Mouse (Mus musculus) lung, postnatal 10 days (tissue): ENCODE measurements around the gene Fitm2.
A peak's percentile ranks its signal among the peaks of the same experiment; 100 is the strongest.

Experiments used
- DNase-seq: peaks from one replicate; pipeline ENCODE4 v3.0.0; 2021

The Fitm2 gene

DNA sequence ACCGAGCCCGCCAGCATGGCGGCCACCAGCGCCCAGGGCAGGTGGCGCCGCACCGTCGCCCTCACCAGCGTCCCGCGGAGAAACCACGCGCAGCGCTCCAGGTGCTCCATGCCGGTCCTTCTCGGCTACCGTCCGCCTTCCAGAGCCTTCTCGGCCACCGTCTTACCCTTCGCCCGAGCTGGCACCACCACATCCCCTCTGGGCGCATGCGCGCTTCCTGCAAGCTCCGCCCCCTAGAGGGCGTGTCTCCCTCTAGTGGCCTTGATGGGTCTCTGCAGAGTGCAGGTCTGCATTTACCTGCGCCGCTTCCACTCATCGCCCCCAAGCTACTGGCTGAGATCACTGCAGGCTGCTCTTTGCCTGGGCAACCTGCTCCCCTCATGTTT lies at the start of gene Fitm2:
Gene Fitm2, minus strand, starts transcription at position 164 of the 386 bp plus-strand sequence.
- peak; percentile 96 for DNase-seq

DNA sequence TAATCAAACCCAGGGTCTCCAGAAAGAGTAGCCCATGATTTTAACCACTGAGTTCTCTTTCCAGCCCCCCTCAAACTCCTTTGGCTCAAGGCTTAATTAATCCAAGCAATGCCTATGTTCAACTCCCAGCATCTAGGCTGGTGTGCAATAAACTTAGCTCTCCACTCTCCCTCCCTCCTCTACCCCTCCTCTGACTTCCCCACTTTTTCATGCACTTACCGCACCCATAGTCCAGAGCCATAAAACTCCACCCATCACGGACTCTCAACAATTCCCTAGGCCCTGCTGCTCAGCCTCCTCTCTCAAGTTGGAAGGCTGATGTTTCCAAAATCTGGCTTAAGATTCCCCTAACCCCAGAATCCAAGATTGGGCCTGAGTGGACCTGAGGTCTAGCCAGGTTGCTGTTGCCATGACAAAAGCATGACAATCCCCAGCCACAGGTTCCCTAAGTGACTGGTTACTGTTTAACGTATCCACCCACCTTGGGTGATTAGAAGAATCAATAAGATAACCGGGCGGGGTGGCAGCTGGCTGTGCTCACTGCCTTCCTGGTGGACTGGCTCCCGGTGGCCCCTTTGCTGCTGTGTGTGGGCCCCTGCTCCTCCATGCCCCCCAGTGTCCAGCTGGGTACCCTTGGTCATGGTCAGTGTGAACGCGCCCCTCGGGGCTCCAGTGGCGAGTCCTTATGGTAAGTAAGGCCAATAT lies 34.0 kb upstream of the Fitm2 start, which contains the start of gene Hnf4a:
Gene Hnf4a, plus strand, starts transcription at position 509 of the 705 bp plus-strand sequence.
- no peak for DNase-seq

DNA sequence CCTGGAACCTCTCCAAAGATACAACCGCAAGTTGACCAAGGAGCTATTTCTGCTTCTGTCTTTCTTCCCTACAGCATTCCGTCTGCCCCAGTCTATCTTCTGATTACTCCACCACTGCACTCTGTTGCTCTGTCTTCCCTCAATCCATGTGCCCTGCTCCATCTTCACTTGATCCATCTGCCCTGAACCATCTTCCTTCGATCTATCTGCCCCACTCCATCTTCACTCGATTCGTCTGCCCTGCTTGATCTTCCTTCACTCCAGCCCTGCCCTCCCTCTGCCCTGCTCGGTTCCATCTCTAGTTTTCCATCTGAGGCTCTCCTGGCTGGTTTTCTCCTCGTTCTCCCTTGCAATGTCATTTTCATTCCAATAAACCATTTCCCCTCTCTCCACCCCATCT lies 30.8 kb upstream of the Fitm2 start:
- DNase-seq, result no peak

DNA sequence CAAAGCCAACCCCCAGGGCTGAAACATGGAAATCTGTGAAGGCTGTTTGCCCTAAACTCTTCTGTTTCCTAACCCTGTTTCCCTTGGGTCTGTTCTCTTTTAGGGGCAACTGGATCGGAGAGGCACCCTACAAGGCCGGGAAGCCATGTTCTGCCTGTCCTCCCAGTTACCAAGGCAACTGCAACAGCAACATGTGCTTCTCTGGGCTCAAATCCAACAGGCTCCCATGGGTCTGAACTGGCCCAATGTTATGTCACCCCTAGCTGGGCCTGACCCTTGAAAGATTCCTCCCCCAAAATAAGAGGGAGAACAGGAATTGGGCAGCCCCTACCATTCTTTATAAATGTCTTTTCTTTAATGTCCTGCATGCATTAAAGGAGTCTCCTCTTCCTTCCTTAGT lies 29.8 kb upstream of the Fitm2 start:
- peak; percentile 21 for DNase-seq

DNA sequence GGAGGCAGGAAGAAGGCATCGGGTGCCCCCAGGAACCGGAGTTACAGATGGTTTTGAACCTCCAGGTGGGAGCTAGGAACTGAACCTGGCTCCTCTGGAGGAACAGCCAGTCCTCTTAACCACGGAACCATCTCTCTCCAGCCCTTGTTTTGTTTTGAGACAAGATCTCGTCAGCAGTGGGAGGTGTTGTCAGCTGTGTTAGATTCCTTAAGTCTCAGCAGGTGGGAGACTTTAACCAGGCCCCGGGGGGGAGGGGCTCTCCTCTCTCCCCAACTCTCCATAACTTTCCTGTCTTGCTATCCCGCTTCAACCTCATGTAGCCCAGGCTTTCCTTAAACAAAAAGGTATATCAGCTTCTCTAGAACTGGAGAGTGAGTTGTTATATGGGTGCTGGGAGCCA lies 22.0 kb upstream of the Fitm2 start:
- no peak for DNase-seq

DNA sequence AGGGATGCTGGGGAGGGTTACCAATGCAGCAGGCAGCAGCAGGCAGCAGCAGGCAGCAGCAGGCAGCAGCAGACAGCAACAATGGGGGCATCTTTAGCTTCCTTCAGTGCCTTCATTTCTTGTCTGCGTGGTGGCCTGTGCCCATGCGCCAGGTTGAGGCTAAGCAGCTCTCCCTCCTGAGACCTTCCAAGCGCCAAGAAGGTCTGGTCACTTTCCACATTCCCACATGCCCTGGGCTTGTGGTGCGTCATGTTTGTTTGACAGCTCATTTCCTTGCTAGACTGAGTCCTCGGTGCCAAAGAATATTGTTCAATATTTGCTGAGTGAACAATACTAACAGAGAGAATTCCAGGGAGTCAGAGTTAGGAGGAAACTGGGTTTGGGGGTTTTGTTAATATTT lies 21.5 kb upstream of the Fitm2 start:
- peak; percentile 59 for DNase-seq

DNA sequence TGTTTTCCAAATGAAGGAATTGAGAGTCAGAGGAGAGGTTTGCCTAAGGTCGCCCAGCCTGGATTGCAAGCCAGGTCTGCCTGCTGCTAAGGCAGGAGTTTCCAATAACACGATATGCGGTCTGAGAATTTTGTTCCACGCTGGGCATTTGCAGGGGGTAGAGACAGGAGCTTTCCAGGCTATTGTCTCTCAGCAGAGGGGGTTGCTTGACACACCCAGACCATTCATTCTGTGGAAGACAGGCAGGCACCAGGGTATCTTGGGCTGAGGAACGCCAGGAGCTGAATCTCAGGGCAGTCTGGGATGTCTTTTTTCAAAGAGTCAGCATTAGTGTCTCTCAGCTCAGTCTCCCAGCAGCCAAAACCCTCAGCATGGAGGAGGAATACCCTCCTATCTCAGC lies 20.6 kb upstream of the Fitm2 start:
- DNase-seq, result no peak

DNA sequence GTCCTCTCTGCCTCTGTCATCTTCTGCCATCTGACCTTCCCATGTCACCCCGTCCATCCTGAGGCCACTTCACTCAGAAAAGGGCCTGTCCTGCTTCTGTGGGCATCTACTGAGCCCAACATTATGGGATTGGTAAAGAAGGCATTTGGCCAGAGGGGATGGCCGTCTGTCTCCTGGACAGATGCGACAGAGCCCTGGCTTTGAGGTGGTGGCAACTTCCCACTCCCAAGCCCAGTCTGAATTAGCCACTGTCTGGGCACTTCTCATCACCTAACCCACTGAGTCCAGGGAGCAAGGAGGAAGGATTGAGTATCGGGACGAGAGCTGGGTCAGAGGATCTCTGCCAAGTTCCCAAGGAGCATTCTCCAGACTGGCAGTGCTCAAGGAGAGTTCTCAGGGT lies 19.6 kb upstream of the Fitm2 start, which contains the start of gene R3hdml:
Gene R3hdml, plus strand, starts transcription at position 301 of the 400 bp plus-strand sequence.
- no peak for DNase-seq

DNA sequence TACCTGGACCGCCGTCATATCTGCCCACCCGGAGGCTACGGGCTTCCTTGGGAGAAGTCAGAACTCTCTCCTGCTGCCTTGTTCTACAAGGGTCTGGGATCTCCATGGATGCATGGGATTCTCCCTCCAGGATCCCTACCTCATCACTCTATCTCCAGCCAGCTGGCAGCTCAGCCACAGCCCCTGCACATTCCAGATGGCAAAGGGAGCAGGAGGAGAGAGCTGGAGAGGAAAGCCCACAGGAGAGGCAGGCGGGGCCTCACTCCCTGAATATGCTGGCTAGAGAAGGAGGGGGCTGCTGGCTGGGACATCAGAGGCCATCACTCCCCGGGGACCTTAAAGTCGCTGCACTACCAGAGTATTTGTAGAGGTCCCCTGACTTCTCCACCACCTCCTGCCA lies 18.9 kb upstream of the Fitm2 start:
- no peak for DNase-seq

DNA sequence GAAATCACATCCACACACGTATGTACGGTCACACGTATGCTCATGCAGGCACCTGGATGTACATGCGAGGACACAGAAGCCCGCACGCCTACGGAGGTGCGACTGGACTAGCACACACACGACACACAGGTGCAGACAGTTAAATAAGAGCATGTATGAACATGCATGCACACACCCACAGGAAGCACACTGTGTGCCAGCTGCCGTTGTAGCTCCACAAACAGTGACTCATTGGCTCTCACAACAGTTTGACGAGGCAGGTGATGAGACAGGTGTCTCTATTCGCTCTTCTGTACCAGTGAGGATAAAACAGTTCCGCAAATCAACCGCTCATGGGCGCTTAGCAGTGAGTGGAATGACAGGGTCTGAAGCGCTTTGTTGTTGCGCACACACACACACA lies 18.2 kb upstream of the Fitm2 start:
- no peak for DNase-seq

DNA sequence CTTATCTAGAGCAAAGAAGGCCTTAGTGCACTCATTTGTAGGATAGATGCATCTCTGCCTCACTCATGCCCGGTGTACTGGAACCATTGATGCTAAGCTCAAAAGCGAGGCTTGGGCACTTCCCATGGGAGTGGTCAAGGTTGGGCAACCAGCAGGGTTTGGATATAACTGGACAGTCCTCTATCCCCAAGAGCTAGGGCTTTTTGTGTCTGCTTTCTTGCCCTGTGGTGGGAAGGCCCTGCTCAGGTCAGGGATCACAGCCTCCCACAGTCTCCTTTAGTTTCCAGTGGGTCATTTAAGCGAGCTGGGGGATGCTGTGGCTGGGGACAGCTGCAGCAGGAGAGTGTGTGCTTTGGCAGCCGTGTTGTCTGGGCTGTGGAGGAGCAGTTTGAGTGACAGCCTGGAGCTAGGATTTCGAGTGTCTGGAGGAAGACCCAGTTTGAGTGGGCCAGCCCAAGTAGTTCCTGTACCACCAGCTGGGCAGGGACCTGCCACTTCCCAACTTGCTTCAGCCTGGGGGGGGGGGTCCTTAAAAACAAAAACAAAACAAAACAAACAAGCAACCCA lies 17.4 kb upstream of the Fitm2 start:
- DNase-seq, result no peak

DNA sequence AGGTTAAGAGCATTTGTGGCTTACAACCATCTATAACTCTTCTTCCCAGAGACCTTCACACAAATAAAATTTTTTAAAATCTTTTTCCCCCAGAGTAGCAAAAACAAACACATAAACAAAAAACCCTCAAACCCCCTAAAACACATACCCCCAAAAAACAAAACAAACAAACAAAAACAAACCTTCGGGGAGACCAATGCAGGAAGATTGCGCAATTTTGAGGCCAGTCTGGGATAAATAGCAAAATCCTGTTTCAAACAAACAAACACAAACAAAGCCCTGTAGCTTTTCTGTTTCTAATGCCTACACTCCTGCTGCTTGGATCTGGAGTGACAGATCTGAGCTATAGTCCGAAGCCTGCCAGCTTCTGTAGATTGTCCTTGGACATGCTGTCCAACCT lies 14.9 kb upstream of the Fitm2 start:
- no peak for DNase-seq

DNA sequence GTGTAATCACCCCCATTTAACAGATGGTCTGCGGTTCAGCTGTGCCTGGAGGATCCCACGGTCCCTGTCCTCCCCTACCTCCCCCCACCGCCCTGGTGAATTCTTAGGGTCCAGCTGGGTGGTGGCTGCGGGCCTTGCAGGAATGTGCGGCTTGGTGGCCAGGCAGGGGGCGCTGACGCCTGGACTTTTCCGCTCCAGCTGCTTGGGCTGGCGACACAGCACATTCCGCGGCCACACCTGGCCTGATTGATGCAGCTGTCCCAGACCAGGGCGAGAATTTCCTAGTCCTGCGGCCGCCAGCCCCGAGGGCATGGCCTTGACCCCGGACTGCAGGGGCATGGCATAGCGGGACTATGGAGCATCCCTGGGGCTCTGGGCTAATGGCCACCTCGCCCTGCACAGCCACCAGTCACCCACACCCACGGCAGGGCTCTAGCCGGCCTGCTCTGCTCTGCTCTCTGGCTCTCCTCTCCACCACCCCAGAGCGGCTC lies 9.2 kb upstream of the Fitm2 start:
- DNase-seq, result peak; percentile 34

DNA sequence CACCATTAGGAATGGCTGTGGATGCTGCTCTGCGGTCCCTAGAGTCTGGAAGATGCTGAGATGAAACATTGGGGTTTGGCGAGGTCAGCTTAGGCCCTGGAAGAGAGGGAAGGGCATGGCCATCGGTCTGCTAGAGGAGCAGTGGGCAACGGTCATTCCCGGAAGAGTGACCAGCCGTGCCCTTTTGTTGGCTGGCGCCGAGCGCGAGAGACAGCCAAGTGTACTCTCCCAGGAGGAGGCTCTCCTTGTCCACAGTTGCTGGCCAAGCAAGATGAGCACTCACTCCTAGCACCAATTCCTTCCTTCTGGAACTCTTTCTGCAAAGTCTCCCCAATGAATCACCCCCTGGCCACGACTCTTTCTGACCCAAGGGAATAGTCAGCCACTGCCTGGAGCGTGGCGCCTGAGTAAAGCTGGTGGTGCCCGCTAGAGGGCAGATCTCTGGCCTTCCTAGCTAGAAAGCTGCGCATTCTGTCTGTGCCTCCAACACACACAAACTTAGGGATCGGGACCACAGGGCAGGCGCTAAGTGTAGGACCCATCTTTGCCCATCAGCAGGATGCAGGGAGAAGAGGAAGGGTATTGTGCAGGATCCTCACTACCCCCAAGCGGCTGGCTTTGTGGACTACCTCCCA lies 7.9 kb upstream of the Fitm2 start:
- peak; percentile 39 for DNase-seq

DNA sequence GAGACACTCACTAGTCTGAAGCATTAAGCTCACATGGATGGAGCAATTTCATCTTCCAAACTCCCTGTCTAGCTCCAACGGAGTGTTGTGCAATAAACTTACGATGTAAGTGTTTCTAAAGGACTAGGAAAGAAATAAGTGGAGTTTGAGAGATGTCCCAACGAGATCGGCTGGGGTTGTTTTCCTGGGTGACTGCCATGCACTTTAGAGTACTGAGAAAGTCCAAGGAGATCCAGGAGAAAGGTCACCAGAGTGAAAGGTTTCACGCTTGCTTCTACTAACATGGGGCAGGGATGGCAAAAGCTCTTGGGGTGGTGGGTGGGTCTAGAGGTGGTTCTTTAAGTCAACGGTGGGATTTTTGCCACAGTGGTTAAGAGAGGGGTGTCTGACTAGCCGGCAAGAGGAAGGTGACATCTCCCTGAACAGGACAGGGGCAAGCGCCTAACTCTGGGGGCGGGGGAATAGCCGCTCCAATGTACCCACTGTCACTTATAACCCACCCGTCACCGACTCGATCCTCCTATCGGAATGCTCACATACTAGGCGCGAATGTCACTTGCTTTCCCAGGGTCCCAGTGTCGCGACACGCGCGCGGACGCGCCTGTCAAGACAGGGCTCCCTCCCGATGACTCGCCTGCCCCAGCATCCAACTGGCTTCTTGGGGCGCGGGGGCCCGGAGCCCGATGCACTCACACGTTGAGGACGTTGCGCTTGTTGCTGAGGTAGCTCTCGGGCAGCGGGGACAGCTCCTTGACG lies 541 bp downstream of the Fitm2 start:
- DNase-seq, result peak; percentile 64

DNA sequence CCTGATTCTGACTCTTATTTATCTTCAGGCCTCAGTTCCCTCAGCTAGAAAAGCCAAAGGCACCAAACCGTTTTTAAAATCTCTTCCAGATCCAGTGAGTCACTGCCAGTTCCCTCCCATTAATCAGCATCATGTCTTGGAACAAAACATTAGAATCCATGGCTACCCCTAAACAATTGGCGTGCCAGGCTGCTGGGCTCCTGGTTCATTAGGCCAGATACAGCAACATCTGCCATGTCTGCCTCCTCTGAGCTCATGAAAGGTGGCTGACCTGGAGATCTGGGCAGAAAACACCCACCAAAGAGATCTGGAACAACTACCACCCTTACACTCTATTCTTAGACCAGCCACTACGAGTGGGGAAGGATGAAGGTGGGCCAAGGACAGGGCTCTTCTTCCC lies 1.3 kb downstream of the Fitm2 start:
- no peak for DNase-seq

DNA sequence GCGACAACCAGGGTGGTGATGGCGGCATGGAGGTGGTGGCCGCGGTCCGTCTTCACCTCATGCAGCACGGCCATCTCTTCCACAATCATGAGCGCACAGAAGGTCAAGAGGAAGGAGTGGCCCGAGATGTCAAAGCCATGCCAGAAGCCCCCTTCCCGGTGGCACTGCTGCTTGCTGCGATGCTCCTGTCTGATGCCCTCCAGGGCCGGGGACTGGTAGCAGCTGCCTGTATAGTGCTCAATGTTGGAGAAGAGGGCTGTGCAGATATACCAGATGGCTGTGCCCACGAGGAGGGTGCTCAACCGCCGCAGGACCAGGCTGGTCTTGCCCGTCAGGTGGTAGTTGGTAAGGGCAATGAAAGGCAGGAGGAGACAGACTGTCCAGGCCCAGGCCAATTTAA lies 2.7 kb downstream of the Fitm2 start:
- no peak for DNase-seq

DNA sequence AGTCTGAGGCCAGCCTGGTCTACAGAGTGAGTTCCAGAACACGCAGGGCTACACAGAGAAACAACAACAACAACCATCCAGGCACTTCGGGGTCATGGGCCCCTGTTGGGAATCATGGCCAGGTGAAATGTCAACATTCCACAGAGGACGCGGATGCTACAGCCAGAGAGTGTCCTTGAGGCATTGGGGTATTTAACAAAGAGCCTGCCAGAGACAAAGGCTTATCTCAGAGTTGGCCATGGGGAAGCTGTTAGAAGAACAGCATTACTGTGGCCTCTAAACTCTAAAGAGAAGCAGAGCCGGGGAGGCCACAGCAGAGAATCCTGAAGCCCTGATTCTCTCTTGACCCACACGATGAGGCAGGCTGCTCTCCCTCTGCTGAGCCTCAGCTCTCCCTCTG lies 3.6 kb downstream of the Fitm2 start:
- DNase-seq, result no peak

DNA sequence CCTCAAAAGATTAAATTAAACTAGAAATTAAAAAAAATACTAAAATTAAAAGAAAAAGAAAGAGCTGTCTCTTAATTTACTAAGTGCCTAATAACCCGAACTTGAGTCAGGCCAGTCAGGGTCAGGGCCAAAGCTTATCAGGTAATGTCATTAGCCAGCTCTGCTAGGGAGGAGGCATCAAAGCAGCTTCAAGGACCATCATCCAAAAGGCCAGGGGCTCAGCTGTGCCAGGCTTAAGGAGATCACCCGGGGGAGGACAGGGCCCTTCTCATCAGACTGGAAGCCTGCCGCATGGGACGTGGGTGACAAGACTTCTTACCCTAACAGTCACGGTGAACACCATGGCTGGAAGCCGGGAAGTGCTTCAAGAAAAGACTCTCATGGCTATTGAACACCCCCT lies 4.8 kb downstream of the Fitm2 start:
- no peak for DNase-seq

DNA sequence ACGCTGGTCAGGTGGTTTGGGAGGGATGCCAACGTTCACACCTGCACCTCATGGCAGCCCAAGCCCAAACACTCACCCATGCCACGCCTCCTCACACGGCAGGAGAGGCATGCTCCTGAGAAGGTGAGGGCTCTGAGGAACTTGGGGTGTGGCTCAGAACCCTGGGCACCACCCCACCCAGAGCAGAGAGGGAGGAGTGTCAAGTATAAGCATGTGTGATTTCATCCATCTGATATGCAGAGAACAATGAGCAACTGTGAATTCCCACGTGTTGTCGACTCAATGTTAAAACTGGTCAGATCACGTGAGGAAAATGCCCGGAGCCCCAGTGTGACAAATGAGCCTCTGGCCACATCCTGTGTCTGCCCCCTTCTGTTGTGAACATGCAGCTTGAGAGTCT lies 5.7 kb downstream of the Fitm2 start:
- DNase-seq, result peak; percentile 33

DNA sequence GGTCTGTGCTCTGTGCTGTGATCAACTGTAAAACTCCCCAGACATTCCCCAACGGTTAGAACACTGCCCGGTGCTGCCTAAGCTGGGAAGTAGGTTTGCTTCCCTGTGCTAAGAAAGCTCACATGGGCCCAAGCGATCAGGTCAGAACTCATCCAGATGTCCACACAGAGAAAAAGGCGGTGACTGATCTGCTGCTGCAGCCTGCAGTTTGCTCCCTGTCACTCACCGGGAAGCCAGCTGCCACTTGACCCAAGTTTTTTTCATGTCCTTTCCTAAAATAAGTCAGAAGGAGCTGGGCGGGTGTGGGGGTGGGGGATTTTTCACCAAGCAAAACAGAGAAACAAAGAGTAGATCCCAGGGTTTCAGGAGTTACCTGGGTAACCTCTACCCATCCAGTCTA lies 7.9 kb downstream of the Fitm2 start:
- DNase-seq, result peak; percentile 42

DNA sequence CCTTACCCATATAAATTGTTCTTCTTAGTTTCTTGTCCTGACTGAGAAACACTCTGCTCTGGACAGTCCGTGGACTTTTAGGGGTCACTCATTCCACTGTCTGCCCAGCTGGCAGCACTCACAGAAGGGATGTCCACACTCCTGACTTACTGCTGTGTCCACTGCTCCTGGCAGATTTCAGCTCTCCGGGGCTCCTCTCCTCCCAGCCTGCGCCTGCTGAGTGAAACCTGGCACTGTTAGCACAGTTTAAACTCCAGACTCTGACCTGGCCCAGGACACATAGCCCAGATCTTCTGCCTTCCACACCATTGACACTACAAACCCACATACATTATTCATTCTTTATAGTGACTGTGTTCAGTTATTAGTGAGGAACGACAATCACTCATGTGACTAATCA lies 8.4 kb downstream of the Fitm2 start:
- peak; percentile 24 for DNase-seq

DNA sequence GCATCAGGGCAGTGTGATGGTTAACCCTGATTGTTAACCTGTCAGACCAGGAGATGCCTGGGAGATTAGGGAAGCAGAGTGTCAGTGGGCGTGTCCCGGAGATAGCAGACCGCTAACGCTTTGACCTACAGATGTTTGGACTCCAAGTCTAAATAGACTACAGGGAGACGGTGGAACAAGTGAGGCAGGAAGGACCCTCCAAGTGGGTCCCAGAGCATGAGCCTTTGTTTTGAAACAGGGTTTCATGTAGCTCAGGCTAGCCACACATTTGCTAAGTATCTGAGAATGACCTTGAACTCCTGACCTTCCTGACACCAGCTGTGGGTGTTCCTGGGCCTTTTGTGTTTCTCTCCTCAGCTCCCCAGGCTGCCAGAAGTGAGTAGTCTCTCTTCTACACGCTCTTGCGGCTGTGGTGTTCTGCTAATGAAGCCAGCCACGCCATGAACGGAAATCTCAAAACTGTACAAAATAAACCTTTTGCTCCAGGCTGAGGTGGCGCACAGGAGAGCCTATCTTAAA lies 9.1 kb downstream of the Fitm2 start:
- DNase-seq, result no peak
